Mouse (Mus musculus) kidney, adult 2 months (tissue): Measurements from ENCODE around the gene Invs.

Experiments used
- CTCF ChIP-seq: fragments of 200-500 bp; conservative IDR thresholded peaks from 2 replicates; pipeline ENCODE4 v1.5.1; 2011; ENCODE audit warnings: low read depth, mild to moderate bottlenecking, control low read depth, low read length, moderate library complexity, mixed read lengths; ENCODE audit not compliant: insufficient read depth, insufficient read length
- POLR2A ChIP-seq: fragments of 200-500 bp; IDR thresholded peaks from one replicate; pipeline ENCODE4 v1.6.1; 2011; ENCODE audit warnings: low read depth, low read length, control low read depth

DNA sequence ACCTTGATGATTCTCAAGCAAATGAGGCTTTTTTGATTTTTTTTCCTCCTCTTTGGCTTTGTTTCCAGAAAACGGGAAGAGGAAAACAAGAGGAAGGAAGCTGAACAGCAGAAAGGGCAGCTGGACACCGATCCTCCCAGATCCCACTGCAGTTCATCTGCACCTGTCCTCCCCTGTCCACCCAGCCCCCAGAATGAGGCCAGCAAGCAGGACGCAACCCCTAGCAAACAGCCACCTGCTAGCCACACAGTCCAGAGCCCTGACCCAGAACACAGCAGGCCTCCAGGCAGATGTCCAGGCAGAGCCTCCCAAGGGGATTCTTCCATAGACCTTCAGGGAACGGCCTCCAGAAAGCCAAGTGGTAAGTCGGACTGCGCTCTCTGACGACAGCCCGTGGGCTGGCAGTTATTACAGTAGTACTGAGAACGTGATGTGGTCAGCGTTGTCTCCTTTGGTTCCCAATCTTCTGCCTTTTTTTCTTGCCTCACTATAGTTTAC, 136.3 kb downstream of the Invs start:
- TF ChIP-seq CTCF = no peak
- no peak for TF ChIP-seq POLR2A
